Mouse (Mus musculus) liver, postnatal 0 days (tissue): ENCODE results near the gene Pcdh9.

Source experiments
- CTCF ChIP-seq: sonication (generic); IDR thresholded peaks from 2 replicates; pipeline ENCODE4 v1.5.1; 2016; ENCODE audit warnings: antibody characterized with exemption, low read depth
- EP300 ChIP-seq: IDR thresholded peaks from 2 replicates; pipeline ENCODE4 v1.6.1; 2016; ENCODE audit warnings: antibody characterized with exemption, low read depth, mild to moderate bottlenecking

- TF ChIP-seq EP300 (no peak), CTCF (no peak)
Observed at GRCm38 (mm10) chr14:93888346-93888745, 2.1 kb downstream of the Pcdh9 start.
